Mouse (Mus musculus) embryonic facial prominence, embryonic 14.5 days (tissue): Measurements from ENCODE around the gene Stac2. TPM values are rescaled to one million over a fixed set of nuclear protein-coding genes. Genes with fewer than 3 reads are reported as not detected.
A peak's percentile ranks its signal among the peaks of the same experiment; 100 is the strongest.

Experiments used
- ATAC-seq: fragments of 200-750 bp; cut with Nextera tagmentation; 2 replicates; pipeline ENCODE4 v1.8.0; 2017; ENCODE audit warnings: low read depth, moderate number of reproducible peaks, moderate TSS enrichment
- DNase-seq: peaks from one replicate; pipeline ENCODE4 v3.0.0-alpha.2; 2015; ENCODE audit warnings: low spot score
- H3K27ac ChIP-seq: fragments of 300-500 bp; sonication (generic); replicated peaks from 2 replicates; pipeline ENCODE4 v1.5.1; 2014; ENCODE audit warnings: low read depth, mild to moderate bottlenecking, low read length, moderate library complexity
- H3K27me3 ChIP-seq: fragments of 300-500 bp; sonication (generic); replicated peaks from 2 replicates; pipeline ENCODE4 v1.6.1; 2014; ENCODE audit warnings: low read length; ENCODE audit not compliant: control insufficient read depth, insufficient read depth
- H3K36me3 ChIP-seq: fragments of 300-500 bp; sonication (generic); 2 replicates; pipeline ENCODE4 v1.6.1; 2014; ENCODE audit warnings: low read length, mixed read lengths; ENCODE audit not compliant: control insufficient read depth, insufficient read depth
- H3K4me1 ChIP-seq: fragments of 300-500 bp; sonication (generic); 2 replicates; pipeline ENCODE4 v1.6.1; 2014; ENCODE audit warnings: antibody characterized with exemption, low read length; ENCODE audit not compliant: control insufficient read depth, insufficient read depth
- H3K4me2 ChIP-seq: fragments of 300-500 bp; sonication (generic); 2 replicates; pipeline ENCODE4 v1.6.1; 2014; ENCODE audit warnings: low read depth, mild to moderate bottlenecking, low read length, moderate library complexity, mixed read lengths
- H3K4me3 ChIP-seq: fragments of 300-500 bp; sonication (generic); 2 replicates; pipeline ENCODE4 v1.5.1; 2014; ENCODE audit warnings: low read depth, mild to moderate bottlenecking, low read length
- H3K9ac ChIP-seq: fragments of 300-500 bp; sonication (generic); 2 replicates; pipeline ENCODE4 v1.6.1; 2014; ENCODE audit warnings: low read depth, mild to moderate bottlenecking, low read length, moderate library complexity, mixed read lengths
- H3K9me3 ChIP-seq: fragments of 300-500 bp; sonication (generic); 2 replicates; pipeline ENCODE4 v1.6.1; 2016; ENCODE audit warnings: low read length; ENCODE audit not compliant: control insufficient read depth
- WGBS: fragments of 180-500 bp; shearing (Covaris S2); extraction: QIAGEN DNeasy Blood & Tissue Kit; methylation state at CpG from one replicate; pipeline ENCODE4 v1.1.7; 2014; 5-methylcytosine and 5-hydroxymethylcytosine counted together
- polyA plus RNA-seq: library from polyadenylated mRNA; unstranded; fragments of >200 nt; fragmentation: Nextera tagmentation; extraction: Ambion mirVana; gene quantifications from 2 replicates; pipeline ENCODE4 v1.2.1, GENCODE M21; 2014

The Stac2 gene
- polyA plus RNA-seq, 1 experiment from 2014 or later = 0.54 TPM

DNA sequence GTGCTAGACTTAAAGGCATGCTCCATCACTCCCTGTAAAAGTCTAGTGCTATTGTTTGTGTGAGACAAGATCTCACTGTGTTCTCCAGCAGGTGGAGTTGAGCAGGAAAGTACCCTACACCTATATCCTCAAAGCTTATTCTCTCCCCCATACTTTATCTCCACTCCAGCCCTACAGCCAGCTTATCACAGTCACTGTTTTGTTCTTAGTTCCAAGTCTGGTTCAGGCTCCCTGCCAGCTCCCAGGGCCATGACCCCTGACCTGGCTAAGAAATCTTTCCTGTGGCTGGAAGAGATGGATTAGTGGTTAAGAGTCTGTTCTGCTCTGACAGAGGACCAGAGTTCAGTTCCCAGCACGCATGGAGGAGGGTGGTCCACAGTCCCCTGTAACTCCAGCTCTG, 6.8 kb downstream of the Stac2 start:
- Histone ChIP-seq H3K4me2 (no peak overlapping the region), H3K4me1 (no peaks in the 10 kb centered on the region), H3K27me3 (peaks cover 22% of the 10 kb centered on the region), H3K27ac (no peak overlapping the region), H3K36me3 (no peaks in the 10 kb centered on the region), H3K4me3 (no peak overlapping the region), H3K9me3 (no peaks in the 10 kb centered on the region), H3K9ac (no peak overlapping the region)
- ATAC-seq (no peak), DNase-seq (no peak)
- 50% methylated on average over 1 of the region's 1 CpGs for WGBS

DNA sequence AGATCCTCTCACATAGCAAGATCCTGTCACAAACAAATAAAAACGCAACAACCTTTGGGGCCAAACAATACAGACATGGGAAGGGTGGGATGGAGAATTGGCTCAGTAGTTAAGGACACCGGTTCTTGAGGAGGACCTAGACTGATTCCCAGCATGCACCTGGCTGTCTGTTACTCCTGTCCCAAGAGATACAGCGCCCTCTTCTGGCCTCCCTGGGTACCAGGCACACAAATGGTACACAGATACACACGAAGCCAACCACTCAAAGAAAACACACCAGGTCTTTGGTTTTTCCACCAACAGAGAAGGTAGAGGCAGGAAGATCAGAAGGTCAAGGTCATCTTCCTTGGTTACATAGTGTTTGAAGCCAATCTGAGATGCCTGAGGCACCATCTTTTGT, 7.7 kb downstream of the Stac2 start:
- H3K27ac ChIP-seq = no peak overlapping the region
- WGBS = 66% methylated on average over 4 of the region's 4 CpGs
- DNase-seq (no peak), ATAC-seq (no peak)
- H3K36me3 ChIP-seq = no peaks in the 10 kb centered on the region
- no peaks in the 10 kb centered on the region for H3K9me3 ChIP-seq
- peaks cover 14% of the 10 kb centered on the region for H3K27me3 ChIP-seq
- H3K9ac ChIP-seq = no peak overlapping the region
- no peak overlapping the region for H3K4me2 ChIP-seq
- no peaks in the 10 kb centered on the region for H3K4me1 ChIP-seq
- H3K4me3 ChIP-seq = no peak overlapping the region

- Histone ChIP-seq H3K9ac (no peak overlapping the region), H3K36me3 (no peaks in the 10 kb centered on the region), H3K27me3 (peaks cover 2% of the 10 kb centered on the region; the same call in 1 of the 2 replicates), H3K4me2 (no peak overlapping the region), H3K27ac (no peak overlapping the region), H3K4me3 (no peak overlapping the region), H3K4me1 (no peaks in the 10 kb centered on the region), H3K9me3 (no peaks in the 10 kb centered on the region)
- DNase-seq (no peak), ATAC-seq (no peak)
- WGBS = 69% methylated on average over 5 of the region's 5 CpGs
Observed at GRCm38 (mm10) chr11:98044074-98044473, 9.2 kb downstream of the Stac2 start.

- Histone ChIP-seq H3K36me3 (no peaks in the 10 kb centered on the region), H3K9me3 (no peaks in the 10 kb centered on the region), H3K9ac (no peak overlapping the region), H3K4me2 (no peak overlapping the region), H3K27me3 (no peaks in the 10 kb centered on the region; the same call in 1 of the 2 replicates), H3K4me3 (no peak overlapping the region), H3K27ac (no peak overlapping the region), H3K4me1 (no peaks in the 10 kb centered on the region)
- WGBS = 76% methylated on average over 6 of the region's 6 CpGs
- ATAC-seq = no peak
- no peak for DNase-seq
Observed at GRCm38 (mm10) chr11:98042741-98043140, 10.5 kb downstream of the Stac2 start.

DNA sequence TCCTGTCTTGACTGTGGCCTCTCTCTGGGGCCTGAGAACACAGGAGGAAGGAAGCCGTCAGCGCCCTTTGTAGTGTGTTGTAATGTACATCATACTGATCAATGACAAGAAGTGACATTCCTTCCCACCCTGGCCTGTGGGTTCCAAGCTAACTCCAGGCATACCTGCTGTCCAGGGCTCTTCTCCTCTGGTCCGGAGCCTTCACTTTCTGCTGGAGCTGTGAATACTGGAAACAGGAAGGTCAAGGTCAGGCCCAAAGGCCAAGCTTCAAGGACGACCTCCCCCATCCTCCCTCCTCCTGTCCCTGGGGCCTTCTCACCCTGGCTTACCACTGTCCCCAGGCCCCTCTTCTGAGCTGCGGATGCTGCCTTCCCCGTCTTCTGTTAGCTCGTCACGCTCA, 12.3 kb downstream of the Stac2 start:
- Histone ChIP-seq H3K9ac (no peak overlapping the region), H3K27me3 (peaks cover 14% of the 10 kb centered on the region), H3K36me3 (no peaks in the 10 kb centered on the region), H3K9me3 (no peaks in the 10 kb centered on the region), H3K27ac (no peak overlapping the region), H3K4me2 (no peak overlapping the region), H3K4me1 (peaks cover 5% of the 10 kb centered on the region; the same call in 1 of the 2 replicates), H3K4me3 (no peak overlapping the region)
- DNase-seq (no peak), ATAC-seq (no peak)
- WGBS = 57% methylated on average over 8 of the region's 8 CpGs

- Histone ChIP-seq H3K4me1 (peaks cover 16% of the 10 kb centered on the region), H3K9me3 (no peaks in the 10 kb centered on the region), H3K9ac (no peak overlapping the region), H3K27me3 (peaks cover 19% of the 10 kb centered on the region), H3K4me3 (no peak overlapping the region), H3K36me3 (no peaks in the 10 kb centered on the region), H3K27ac (no peak overlapping the region), H3K4me2 (no peak overlapping the region)
- no peak for DNase-seq
- ATAC-seq = no peak
- 64% methylated on average over 14 of the region's 14 CpGs for WGBS
Observed at GRCm38 (mm10) chr11:98037871-98038270, 15.4 kb downstream of the Stac2 start.

DNA sequence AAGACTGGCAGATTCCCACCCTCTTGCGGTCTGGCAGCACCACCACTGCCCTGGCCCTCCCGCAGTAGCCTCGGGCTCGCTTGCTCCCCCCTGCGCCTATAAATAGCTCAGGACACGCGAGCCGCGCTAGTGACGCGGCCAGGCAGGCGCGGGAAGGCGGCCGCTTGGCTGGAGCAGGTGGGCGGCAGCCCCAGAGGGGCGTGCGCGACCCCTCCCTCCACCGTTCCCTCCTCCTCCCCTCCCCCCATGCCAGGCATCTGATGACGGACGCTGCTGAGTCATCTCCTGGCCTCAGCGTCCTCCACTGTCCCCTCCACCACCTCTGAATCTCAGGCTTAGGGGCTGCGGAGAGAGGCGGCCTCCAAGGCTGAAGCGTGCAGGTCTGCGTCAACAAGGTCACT, 17.3 kb downstream of the Stac2 start:
- peaks cover 3% of the 10 kb centered on the region for H3K36me3 ChIP-seq
- peak overlapping the region; percentile 70 for H3K4me2 ChIP-seq
- H3K27ac ChIP-seq = no peak overlapping the region
- H3K27me3 ChIP-seq = peaks cover 19% of the 10 kb centered on the region
- H3K9me3 ChIP-seq = no peaks in the 10 kb centered on the region
- DNase-seq (peak; percentile 80), ATAC-seq (peak; percentile 64)
- peak overlapping the region; percentile 51 for H3K9ac ChIP-seq
- peak overlapping the region; percentile 33 for H3K4me3 ChIP-seq
- peaks cover 16% of the 10 kb centered on the region for H3K4me1 ChIP-seq
- 2% methylated on average over 10 of the region's 27 CpGs for WGBS

DNA sequence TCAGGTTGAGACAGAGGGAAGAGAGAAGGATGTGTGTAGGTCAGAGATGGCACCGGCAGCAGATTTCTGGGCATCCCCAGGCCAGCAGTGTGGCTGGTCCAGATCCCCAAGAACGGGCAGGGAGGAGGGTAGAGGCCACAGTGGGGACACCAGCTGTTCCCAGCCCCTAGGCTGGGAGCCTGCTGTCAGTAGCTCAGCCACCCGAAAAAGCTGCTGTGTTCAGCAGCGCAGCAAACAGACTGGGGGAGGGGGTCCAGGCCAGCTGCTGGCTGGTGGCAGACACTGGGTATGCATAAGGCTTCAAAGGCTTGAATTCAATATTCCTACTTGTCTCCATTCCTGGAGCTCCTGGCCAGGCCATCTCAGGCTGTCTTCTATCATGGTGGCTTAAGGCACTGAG, 18.4 kb downstream of the Stac2 start:
- 17% methylated on average over 4 of the region's 4 CpGs for WGBS
- peaks cover 16% of the 10 kb centered on the region for H3K4me1 ChIP-seq
- H3K4me3 ChIP-seq = no peak overlapping the region
- H3K4me2 ChIP-seq = no peak overlapping the region
- peaks cover 14% of the 10 kb centered on the region for H3K36me3 ChIP-seq
- H3K27me3 ChIP-seq = peaks cover 19% of the 10 kb centered on the region
- no peak overlapping the region for H3K9ac ChIP-seq
- no peaks in the 10 kb centered on the region for H3K9me3 ChIP-seq
- peak; percentile 77 for DNase-seq
- ATAC-seq = peak; percentile 59; the same call in 1 of the 2 replicates
- no peak overlapping the region for H3K27ac ChIP-seq

DNA sequence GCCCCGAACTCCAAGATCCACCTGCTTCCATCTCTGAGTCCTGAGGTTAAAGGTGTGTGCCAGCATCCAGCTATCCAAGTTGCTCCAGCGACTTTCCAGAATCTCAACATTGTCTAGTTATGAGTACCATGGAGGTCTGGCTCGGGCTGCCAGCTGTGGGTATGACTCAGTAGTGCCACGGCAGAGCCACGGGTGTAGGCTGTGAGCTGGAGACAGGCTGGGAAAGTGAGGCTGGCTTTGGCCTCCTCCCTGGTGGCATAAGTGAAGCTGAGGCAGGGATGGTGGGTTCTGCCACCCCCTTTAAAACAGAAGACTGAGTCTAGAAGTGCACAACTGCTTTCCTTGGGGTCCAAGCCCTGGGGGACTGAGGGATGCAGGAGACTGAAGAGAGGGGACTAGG, 19.2 kb downstream of the Stac2 start:
- no peak overlapping the region for H3K4me2 ChIP-seq
- WGBS = 82% methylated on average over 5 of the region's 5 CpGs
- DNase-seq = no peak

More for the DNA sequence above, 19.2 kb downstream of the Stac2 start:
- ATAC-seq = no peak
- Histone ChIP-seq H3K36me3 (peaks cover 22% of the 10 kb centered on the region), H3K9me3 (no peaks in the 10 kb centered on the region), H3K27ac (no peak overlapping the region), H3K9ac (no peak overlapping the region), H3K4me1 (peaks cover 16% of the 10 kb centered on the region), H3K4me3 (no peak overlapping the region), H3K27me3 (peaks cover 19% of the 10 kb centered on the region)
